Mouse (Mus musculus): ENCODE measurements around the gene Smdt1.

The Smdt1 gene

DNA sequence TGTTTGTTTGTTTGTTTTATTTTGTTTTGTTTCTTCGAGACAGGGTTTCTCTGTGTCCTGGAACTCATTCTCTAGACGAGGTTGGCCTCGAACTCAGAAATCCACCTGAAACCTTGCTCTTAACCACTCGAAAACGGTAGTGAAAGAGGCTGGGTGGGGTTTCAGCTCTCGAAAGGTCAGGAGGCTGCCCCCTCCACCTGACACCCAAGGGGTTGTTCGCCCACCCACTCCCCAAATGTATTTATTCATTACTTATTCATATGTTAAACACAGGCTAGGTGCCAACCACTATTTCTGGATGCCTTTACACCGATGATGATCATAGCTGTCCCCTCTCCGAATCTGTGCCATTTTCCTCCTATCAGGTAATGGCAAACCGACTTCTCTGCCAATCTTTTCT, 391 bp downstream of the Smdt1 start:
- no peak for DNase-seq (ENCODE audit: low read depth, low spot score)
- H3K27me3 ChIP-seq (ENCODE audit: control insufficient read depth, insufficient read depth, low read length, poor library complexity, severe bottlenecking), result no peaks in the 10 kb centered on the region; the same call in 1 of the 2 replicates

GRCm38 (mm10) chr15:82339634-82340254, 985 bp downstream of the Smdt1 start:
- Histone ChIP-seq H3K36me3 (ENCODE audit: control insufficient read depth, insufficient read depth, low read length, poor library complexity, severe bottlenecking) (no peaks in the 10 kb centered on the region; the same call in 1 of the 2 replicates), H3K27me3 (ENCODE audit: control insufficient read depth, insufficient read depth, low read length, poor library complexity, severe bottlenecking) (no peaks in the 10 kb centered on the region; the same call in 1 of the 2 replicates)
- no peak for DNase-seq (ENCODE audit: low read depth, low spot score)

More for the DNA sequence above, 391 bp downstream of the Smdt1 start:
- no peaks in the 10 kb centered on the region; the same call in 1 of the 2 replicates for H3K36me3 ChIP-seq (ENCODE audit: control insufficient read depth, insufficient read depth, low read length, poor library complexity, severe bottlenecking)

DNA sequence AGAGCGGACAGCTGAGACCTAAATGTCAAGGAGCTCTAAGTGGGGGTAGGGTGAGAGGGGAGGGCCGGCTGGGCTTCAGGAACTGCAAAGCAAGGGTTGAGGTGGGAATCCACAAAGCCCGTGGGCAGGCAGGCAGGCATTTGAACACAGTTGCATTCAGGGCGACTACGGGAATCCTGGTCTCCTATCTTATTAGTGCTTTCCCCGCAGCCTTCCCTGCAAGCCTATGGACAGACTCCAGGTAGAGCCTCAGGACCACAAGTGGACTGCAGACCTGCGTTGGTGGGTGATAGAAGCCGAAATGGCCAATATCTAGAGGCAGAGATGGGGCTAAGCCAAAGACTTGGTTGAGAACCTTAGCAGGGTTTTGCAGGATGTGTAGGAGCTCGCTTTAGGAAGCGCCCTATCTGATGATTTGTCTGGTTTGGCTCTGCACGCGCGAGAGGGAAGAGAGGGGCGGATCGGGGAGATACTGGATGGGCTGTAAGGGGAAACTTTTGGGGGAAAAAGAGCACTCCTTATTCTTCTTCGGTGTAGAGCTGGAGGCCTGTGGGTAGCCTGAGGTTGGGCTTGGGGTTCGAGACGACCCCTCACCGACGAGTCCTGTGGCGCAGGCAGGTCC, 1.8 kb downstream of the Smdt1 start:
- Histone ChIP-seq H3K27me3 (ENCODE audit: control insufficient read depth, insufficient read depth, low read length, poor library complexity, severe bottlenecking) (no peaks in the 10 kb centered on the region; the same call in 1 of the 2 replicates), H3K36me3 (ENCODE audit: control insufficient read depth, insufficient read depth, low read length, poor library complexity, severe bottlenecking) (no peaks in the 10 kb centered on the region; the same call in 1 of the 2 replicates)
- no peak for DNase-seq (ENCODE audit: low read depth, low spot score)

- Histone ChIP-seq H3K27me3 (ENCODE audit: control insufficient read depth, insufficient read depth, low read length, poor library complexity, severe bottlenecking) (no peaks in the 10 kb centered on the region; the same call in 1 of the 2 replicates), H3K36me3 (ENCODE audit: control insufficient read depth, insufficient read depth, low read length, poor library complexity, severe bottlenecking) (no peaks in the 10 kb centered on the region)
- DNase-seq (ENCODE audit: low read depth, low spot score), result no peak
Measured at GRCm38 (mm10) chr15:82341036-82341501, 2.3 kb downstream of the Smdt1 start.

- Histone ChIP-seq H3K36me3 (ENCODE audit: control insufficient read depth, insufficient read depth, low read length, poor library complexity, severe bottlenecking) (no peaks in the 10 kb centered on the region), H3K27me3 (ENCODE audit: control insufficient read depth, insufficient read depth, low read length, poor library complexity, severe bottlenecking) (no peaks in the 10 kb centered on the region; the same call in 1 of the 2 replicates)
- no peak for DNase-seq (ENCODE audit: low read depth, low spot score)
Measured at GRCm38 (mm10) chr15:82341675-82342542, 3.1 kb downstream of the Smdt1 start.

- no peak for DNase-seq (ENCODE audit: low read depth, low spot score)
- H3K36me3 ChIP-seq (ENCODE audit: control insufficient read depth, insufficient read depth, low read length, poor library complexity, severe bottlenecking), result no peaks in the 10 kb centered on the region
- no peaks in the 10 kb centered on the region; the same call in 1 of the 2 replicates for H3K27me3 ChIP-seq (ENCODE audit: control insufficient read depth, insufficient read depth, low read length, poor library complexity, severe bottlenecking)
Measured at GRCm38 (mm10) chr15:82342543-82342935, 3.8 kb downstream of the Smdt1 start.

- no peaks in the 10 kb centered on the region for H3K36me3 ChIP-seq (ENCODE audit: control insufficient read depth, insufficient read depth, low read length, poor library complexity, severe bottlenecking)
- H3K27me3 ChIP-seq (ENCODE audit: control insufficient read depth, insufficient read depth, low read length, poor library complexity, severe bottlenecking), result no peaks in the 10 kb centered on the region; the same call in 1 of the 2 replicates
- DNase-seq (ENCODE audit: low read depth, low spot score), result no peak
Measured at GRCm38 (mm10) chr15:82343368-82344287, 4.9 kb downstream of the Smdt1 start.

DNA sequence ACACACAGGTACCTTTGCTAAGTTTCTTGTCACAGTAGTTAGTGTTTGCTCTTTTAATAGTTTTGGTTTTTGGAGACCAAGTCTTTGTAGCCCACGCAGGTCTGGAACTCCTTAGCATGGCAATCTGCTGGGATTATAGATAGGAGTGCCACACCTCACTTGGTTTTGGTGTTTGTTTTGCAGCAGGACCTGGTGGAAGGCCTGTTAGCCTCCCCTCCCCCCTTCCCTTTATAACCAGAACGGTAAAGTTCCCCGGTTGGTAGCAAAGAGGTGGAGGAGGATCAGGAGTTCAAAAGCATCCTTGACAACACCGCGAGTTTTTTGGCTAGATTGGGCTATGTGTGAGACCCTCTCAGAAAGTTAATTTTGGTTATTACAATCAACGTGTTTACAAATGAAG, 6.2 kb downstream of the Smdt1 start:
- peaks cover 5% of the 10 kb centered on the region; the same call in 1 of the 2 replicates for H3K36me3 ChIP-seq (ENCODE audit: control insufficient read depth, insufficient read depth, low read length, poor library complexity, severe bottlenecking)
- no peaks in the 10 kb centered on the region; the same call in 1 of the 2 replicates for H3K27me3 ChIP-seq (ENCODE audit: control insufficient read depth, insufficient read depth, low read length, poor library complexity, severe bottlenecking)
- no peak for DNase-seq (ENCODE audit: low read depth, low spot score)

GRCm38 (mm10) chr15:82345820-82346470, 7.2 kb downstream of the Smdt1 start:
- H3K36me3 ChIP-seq (ENCODE audit: control insufficient read depth, insufficient read depth, low read length, poor library complexity, severe bottlenecking), result peaks cover 11% of the 10 kb centered on the region
- H3K27me3 ChIP-seq (ENCODE audit: control insufficient read depth, insufficient read depth, low read length, poor library complexity, severe bottlenecking), result no peaks in the 10 kb centered on the region
- DNase-seq (ENCODE audit: low read depth, low spot score), result peak; percentile 100

DNA sequence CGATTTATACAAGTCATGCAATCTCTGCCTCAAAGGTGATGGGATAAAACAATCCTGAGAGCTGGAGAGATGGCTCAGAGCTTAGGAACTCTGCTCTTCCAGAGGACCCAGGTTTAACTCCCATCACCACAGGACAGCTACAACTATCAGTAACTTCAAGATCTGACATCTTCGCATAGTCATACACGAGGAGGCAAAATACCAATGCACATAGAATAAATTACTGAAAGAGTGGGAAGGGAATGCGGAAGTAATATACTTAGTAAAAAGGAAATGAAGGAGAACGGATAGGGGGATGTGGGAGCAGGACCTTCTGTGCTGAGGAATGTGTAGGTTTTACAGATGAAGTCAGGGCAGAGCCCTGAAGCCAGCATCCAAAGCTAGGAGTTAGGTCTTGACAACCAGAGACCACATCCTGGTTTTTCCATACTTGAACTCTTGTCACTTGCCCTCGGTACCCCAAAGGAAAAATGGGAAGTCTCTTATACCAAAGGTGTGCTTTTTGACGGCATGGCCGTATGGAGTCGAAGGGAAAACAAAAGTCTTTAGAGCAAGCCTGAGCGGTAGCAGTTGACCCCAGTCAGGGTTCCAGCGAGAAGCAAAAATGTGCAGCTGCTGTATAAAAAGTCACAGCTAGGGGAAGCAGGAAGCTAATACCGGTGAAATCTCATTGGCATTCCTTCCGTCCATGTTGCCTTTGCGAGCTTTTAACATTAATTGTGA, 8.0 kb downstream of the Smdt1 start:
- Histone ChIP-seq H3K36me3 (ENCODE audit: control insufficient read depth, insufficient read depth, low read length, poor library complexity, severe bottlenecking) (peaks cover 11% of the 10 kb centered on the region), H3K27me3 (ENCODE audit: control insufficient read depth, insufficient read depth, low read length, poor library complexity, severe bottlenecking) (no peaks in the 10 kb centered on the region)
- no peak for DNase-seq (ENCODE audit: low read depth, low spot score)

GRCm38 (mm10) chr15:82347303-82347676, 8.5 kb downstream of the Smdt1 start:
- no peak for DNase-seq (ENCODE audit: low read depth, low spot score)
- Histone ChIP-seq H3K27me3 (ENCODE audit: control insufficient read depth, insufficient read depth, low read length, poor library complexity, severe bottlenecking) (no peaks in the 10 kb centered on the region), H3K36me3 (ENCODE audit: control insufficient read depth, insufficient read depth, low read length, poor library complexity, severe bottlenecking) (peaks cover 11% of the 10 kb centered on the region)

DNA sequence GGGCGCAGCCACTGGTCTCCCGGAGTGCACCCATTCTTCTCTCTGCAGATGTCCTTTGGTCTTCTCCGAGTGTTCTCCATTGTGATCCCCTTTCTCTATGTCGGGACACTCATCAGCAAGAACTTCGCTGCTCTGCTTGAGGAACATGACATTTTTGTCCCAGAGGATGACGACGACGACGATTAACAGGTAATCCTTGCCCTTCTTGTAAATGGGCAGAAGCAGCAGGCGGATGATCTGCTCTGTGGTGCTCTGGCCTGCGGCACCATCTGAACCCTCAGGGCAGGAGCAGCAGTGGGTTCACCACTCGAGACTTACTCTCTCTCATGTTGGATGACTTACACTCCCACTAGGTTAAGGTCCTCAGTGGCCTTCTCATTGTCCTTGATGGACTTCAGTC, 9.1 kb downstream of the Smdt1 start:
- peaks cover 11% of the 10 kb centered on the region for H3K36me3 ChIP-seq (ENCODE audit: control insufficient read depth, insufficient read depth, low read length, poor library complexity, severe bottlenecking)
- H3K27me3 ChIP-seq (ENCODE audit: control insufficient read depth, insufficient read depth, low read length, poor library complexity, severe bottlenecking), result no peaks in the 10 kb centered on the region
- no peak for DNase-seq (ENCODE audit: low read depth, low spot score)

Data from splenic B cell, adult 2 months (primary cell).